Mouse (Mus musculus) limb, embryonic 14.5 days (tissue): ENCODE results near the gene Gm867. TPM values are rescaled to one million over a fixed set of nuclear protein-coding genes. Genes with fewer than 3 reads are reported as not detected.

Experiments
- ATAC-seq: fragments of 200-750 bp; cut with Nextera tagmentation; 2 replicates; pipeline ENCODE4 v1.8.0; 2017; ENCODE audit warnings: low read depth, moderate number of reproducible peaks, moderate TSS enrichment; ENCODE audit not compliant: low FRiP score
- DNase-seq: peaks from one replicate; pipeline ENCODE4 v3.0.0-alpha.2; 2015; ENCODE audit warnings: low spot score
- H3K27ac ChIP-seq: fragments of 300-500 bp; sonication (generic); replicated peaks from 2 replicates; pipeline ENCODE4 v1.5.1; 2014; ENCODE audit warnings: low read depth, mild to moderate bottlenecking, low read length, moderate library complexity, mixed read lengths
- H3K27me3 ChIP-seq: fragments of 300-500 bp; sonication (generic); 2 replicates; pipeline ENCODE4 v1.6.1; 2014; ENCODE audit warnings: low read length, mixed read lengths; ENCODE audit not compliant: control insufficient read depth, insufficient read depth
- H3K36me3 ChIP-seq: fragments of 300-500 bp; sonication (generic); 2 replicates; pipeline ENCODE4 v1.6.1; 2014; ENCODE audit warnings: mild to moderate bottlenecking, low read length, moderate library complexity, mixed read lengths; ENCODE audit not compliant: control insufficient read depth, insufficient read depth
- H3K4me1 ChIP-seq: fragments of 300-500 bp; sonication (generic); 2 replicates; pipeline ENCODE4 v1.6.1; 2014; ENCODE audit warnings: antibody characterized with exemption, low read length, mixed read lengths; ENCODE audit not compliant: control insufficient read depth, insufficient read depth
- H3K4me2 ChIP-seq: fragments of 300-500 bp; sonication (generic); replicated peaks from 2 replicates; pipeline ENCODE4 v1.6.1; 2014; ENCODE audit warnings: low read depth, mild to moderate bottlenecking, low read length, moderate library complexity; ENCODE audit not compliant: severe bottlenecking
- H3K4me3 ChIP-seq: fragments of 300-500 bp; sonication (generic); replicated peaks from 2 replicates; pipeline ENCODE4 v1.5.1; 2014; ENCODE audit warnings: low read length
- H3K9ac ChIP-seq: fragments of 300-500 bp; sonication (generic); 2 replicates; pipeline ENCODE4 v1.6.1; 2014; ENCODE audit warnings: mild to moderate bottlenecking, low read depth, low read length, moderate library complexity; ENCODE audit not compliant: severe bottlenecking
- H3K9me3 ChIP-seq: fragments of 300-500 bp; sonication (generic); 2 replicates; pipeline ENCODE4 v1.6.1; 2016; ENCODE audit warnings: low read length; ENCODE audit not compliant: control insufficient read depth
- POLR2A ChIP-seq: fragments of 200-500 bp; IDR thresholded peaks from 2 replicates; pipeline ENCODE4 v1.8.0; 2012; ENCODE audit warnings: inconsistent platforms, mild to moderate bottlenecking, moderate library complexity, borderline replicate concordance; ENCODE audit not compliant: insufficient read depth, insufficient read length; ENCODE audit errors: extremely low read depth
- WGBS: fragments of 180-500 bp; shearing (Covaris S2); extraction: QIAGEN DNeasy Blood & Tissue Kit; methylation state at CpG from one replicate; pipeline ENCODE4 v1.1.7; 2014; 5-methylcytosine and 5-hydroxymethylcytosine counted together
- polyA plus RNA-seq, 2 experiments: library from polyadenylated mRNA; depleted of rRNA in 1 of 2; stranded (reverse) in 1 of 2; unstranded in 1 of 2; fragments of >200 nt; fragmentation: Nextera tagmentation in 1 of 2; extraction: Ambion mirVana in 1 of 2; gene quantifications; 2 replicates each; pipeline versions ENCODE4 v1.2.1 to v1.2.3; 2012 to 2014

Gene Gm867
- polyA plus RNA-seq, 2 experiments: 0.16 TPM; not detected in 1

GRCm38 (mm10) chr10:75904391-75904790 is 36.1 kb downstream of the Gm867 start:
- TF ChIP-seq POLR2A: no peak
- 90% methylated on average over 5 of the region's 5 CpGs for WGBS
- no peak overlapping the region for H3K4me3 ChIP-seq
- H3K4me2 ChIP-seq: no peak overlapping the region
- no peaks in the 10 kb centered on the region for H3K27me3 ChIP-seq
- H3K27ac ChIP-seq: no peak overlapping the region
- no peak for ATAC-seq
- no peak for DNase-seq
- no peaks in the 10 kb centered on the region for H3K4me1 ChIP-seq
- no peak overlapping the region for H3K9ac ChIP-seq
- no peaks in the 10 kb centered on the region for H3K9me3 ChIP-seq
- H3K36me3 ChIP-seq: peaks cover 88% of the 10 kb centered on the region

- 83% methylated on average over 3 of the region's 3 CpGs for WGBS
- no peak overlapping the region for H3K4me3 ChIP-seq
- DNase-seq (no peak), ATAC-seq (no peak)
- no peaks in the 10 kb centered on the region for H3K4me1 ChIP-seq
- no peak overlapping the region for H3K9ac ChIP-seq
- H3K4me2 ChIP-seq: no peak overlapping the region
- H3K27ac ChIP-seq: no peak overlapping the region
- no peak for TF ChIP-seq POLR2A
- no peaks in the 10 kb centered on the region for H3K27me3 ChIP-seq
- H3K9me3 ChIP-seq: no peaks in the 10 kb centered on the region
- H3K36me3 ChIP-seq: peaks cover 76% of the 10 kb centered on the region
These were observed 41.6 kb downstream of the Gm867 start for GRCm38 (mm10) chr10:75898846-75899245.

DNA sequence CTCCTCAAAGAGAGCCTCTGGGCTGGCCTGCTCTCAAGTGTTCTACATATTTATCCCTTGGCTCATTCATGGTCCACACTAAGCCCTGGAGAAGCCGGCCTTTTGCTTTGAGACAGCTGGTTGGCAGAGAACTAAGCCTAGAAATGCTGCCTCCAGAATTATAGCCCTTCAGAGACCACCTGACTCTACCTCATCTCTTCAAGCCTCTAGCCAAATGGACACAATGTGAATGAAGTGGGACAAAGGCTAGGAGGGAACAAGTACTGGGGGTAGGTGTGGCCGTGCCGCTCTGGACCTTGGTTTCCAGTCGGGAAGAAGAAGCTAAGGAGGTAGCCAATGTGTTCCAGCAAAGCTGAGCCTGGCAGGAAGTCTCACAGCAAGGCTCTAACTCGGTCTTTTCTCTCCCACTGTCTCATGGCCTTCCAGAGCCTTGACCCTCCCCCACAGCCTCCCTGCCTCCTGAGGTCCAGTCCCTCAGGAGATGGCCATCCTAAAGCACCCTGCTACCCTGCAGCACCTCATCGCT is 42.4 kb downstream of the Gm867 start:
- no peak overlapping the region for H3K4me2 ChIP-seq
- H3K9me3 ChIP-seq: no peaks in the 10 kb centered on the region
- no peak for TF ChIP-seq POLR2A
- H3K36me3 ChIP-seq: peaks cover 69% of the 10 kb centered on the region
- H3K27me3 ChIP-seq: no peaks in the 10 kb centered on the region
- no peak overlapping the region for H3K9ac ChIP-seq
- ATAC-seq (no peak), DNase-seq (no peak)
- H3K27ac ChIP-seq: no peak overlapping the region
- 71% methylated on average over 6 of the region's 6 CpGs for WGBS
- H3K4me3 ChIP-seq: no peak overlapping the region
- peaks cover 5% of the 10 kb centered on the region; the same call in 1 of the 2 replicates for H3K4me1 ChIP-seq

DNA sequence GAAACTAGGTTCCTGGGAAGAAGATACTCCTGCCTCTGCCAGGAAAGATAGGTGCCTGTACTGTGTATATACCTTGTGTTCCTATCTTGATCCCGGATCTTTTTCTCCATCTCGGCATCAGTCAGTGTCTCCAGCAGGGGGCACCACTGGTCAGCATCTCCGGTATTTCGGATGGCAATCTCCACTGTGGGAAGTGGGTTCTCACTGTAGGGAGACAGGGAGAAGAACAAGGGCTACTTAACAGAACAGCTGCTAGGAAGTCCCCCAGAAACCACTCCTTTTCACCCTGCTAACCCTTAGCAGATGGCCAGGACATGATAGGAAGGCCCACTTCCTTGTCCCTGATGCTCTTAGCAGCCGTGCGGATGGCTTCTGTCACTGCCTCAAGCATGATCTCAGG is 43.1 kb downstream of the Gm867 start:
- peaks cover 61% of the 10 kb centered on the region for H3K36me3 ChIP-seq
- H3K4me2 ChIP-seq: no peak overlapping the region
- no peak overlapping the region for H3K4me3 ChIP-seq
- no peak overlapping the region for H3K9ac ChIP-seq
- no peak for TF ChIP-seq POLR2A
- H3K4me1 ChIP-seq: peaks cover 5% of the 10 kb centered on the region; the same call in 1 of the 2 replicates
- H3K27me3 ChIP-seq: no peaks in the 10 kb centered on the region
- WGBS: 38% methylated on average over 6 of the region's 6 CpGs
- ATAC-seq: no peak
- H3K9me3 ChIP-seq: no peaks in the 10 kb centered on the region
- H3K27ac ChIP-seq: no peak overlapping the region
- peak; percentile 65 for DNase-seq

GRCm38 (mm10) chr10:75896208-75896607 is 44.3 kb downstream of the Gm867 start:
- no peaks in the 10 kb centered on the region for H3K27me3 ChIP-seq
- H3K4me2 ChIP-seq: no peak overlapping the region
- DNase-seq: no peak
- peaks cover 50% of the 10 kb centered on the region for H3K36me3 ChIP-seq
- H3K27ac ChIP-seq: no peak overlapping the region
- peaks cover 5% of the 10 kb centered on the region; the same call in 1 of the 2 replicates for H3K4me1 ChIP-seq
- H3K9ac ChIP-seq: no peak overlapping the region
- H3K9me3 ChIP-seq: no peaks in the 10 kb centered on the region
- WGBS: 88% methylated on average over 1 of the region's 1 CpGs
- no peak overlapping the region for H3K4me3 ChIP-seq
- ATAC-seq: no peak
- no peak for TF ChIP-seq POLR2A

DNA sequence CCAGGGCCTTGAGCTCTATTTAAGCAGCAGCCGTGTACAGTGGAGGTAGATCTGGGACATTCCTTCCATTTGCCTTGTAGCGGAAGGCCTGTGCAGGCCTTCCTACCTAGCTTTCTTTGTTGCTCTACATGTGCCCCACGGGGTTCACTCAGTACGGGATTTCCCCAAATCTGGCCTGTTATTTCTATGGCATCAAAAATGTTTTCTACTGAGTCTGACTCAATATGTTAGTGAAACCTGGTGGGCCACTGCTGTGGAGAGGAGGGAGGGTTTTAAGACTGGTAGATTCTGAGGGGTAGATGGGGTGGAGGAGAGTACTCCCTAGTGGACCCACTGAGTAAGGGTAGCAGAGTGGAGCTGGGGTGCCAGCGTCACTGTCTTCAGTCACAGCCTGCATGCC is 44.7 kb downstream of the Gm867 start:
- Histone ChIP-seq H3K27me3 (no peaks in the 10 kb centered on the region), H3K4me2 (no peak overlapping the region), H3K9me3 (no peaks in the 10 kb centered on the region), H3K9ac (no peak overlapping the region), H3K4me1 (peaks cover 5% of the 10 kb centered on the region; the same call in 1 of the 2 replicates), H3K4me3 (no peak overlapping the region), H3K36me3 (peaks cover 45% of the 10 kb centered on the region), H3K27ac (no peak overlapping the region)
- 91% methylated on average over 5 of the region's 5 CpGs for WGBS
- ATAC-seq (no peak), DNase-seq (no peak)
- TF ChIP-seq POLR2A: no peak
